Mouse (Mus musculus) frontal cortex, adult (tissue): ENCODE data around the gene Kcna6.

Experiments used
- ATAC-seq: cut with Nextera tagmentation; 2 replicates; pipeline ENCODE4 v1.9.2; 2017; ENCODE audit warnings: mild to moderate bottlenecking, moderate library complexity, mixed read lengths; ENCODE audit not compliant: low TSS enrichment

Gene Kcna6

DNA sequence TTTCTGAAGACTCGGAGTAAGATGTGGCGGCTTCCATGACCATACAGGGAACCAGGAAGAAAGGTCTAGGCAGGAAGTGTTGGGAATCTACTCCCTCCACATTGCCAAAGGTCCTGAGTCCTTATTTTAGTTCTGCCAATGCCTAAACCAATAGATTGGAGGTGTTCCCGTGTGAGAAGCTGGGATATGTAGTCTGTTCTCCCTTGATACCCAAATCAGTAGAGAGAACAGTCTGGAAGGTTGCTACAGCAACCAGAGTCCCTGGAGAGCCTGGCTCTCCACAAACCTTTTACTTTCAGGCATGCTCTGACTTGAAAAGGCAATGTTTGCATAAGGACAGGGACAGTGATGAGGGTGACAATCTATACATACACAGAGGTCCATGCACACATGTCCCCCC lies 4.7 kb downstream of the Kcna6 start:
- peak; percentile 22 for ATAC-seq

- peak; percentile 22; the same call in 1 of the 2 replicates for ATAC-seq
Observed at GRCm38 (mm10) chr6:126732645-126733044, 7.8 kb downstream of the Kcna6 start.

DNA sequence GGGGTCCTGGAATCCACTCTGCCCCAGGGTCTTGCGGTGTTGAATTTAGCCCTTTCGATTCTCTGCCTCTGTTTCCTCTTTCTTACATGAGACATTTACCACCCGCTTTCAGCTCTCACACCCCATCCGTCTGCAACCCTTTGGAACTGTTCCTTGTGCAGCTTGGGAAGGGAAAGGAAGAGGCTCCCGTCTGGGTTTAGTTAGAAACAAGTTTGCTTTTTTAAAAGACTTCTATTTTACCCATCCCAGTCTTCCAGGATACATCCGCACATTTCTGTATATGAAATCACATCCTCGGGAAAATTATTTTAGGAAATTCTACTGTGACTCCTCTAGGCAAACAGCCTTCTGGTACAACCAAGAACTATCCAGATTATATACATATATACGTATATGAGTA lies 11.7 kb downstream of the Kcna6 start:
- ATAC-seq: peak; percentile 64

DNA sequence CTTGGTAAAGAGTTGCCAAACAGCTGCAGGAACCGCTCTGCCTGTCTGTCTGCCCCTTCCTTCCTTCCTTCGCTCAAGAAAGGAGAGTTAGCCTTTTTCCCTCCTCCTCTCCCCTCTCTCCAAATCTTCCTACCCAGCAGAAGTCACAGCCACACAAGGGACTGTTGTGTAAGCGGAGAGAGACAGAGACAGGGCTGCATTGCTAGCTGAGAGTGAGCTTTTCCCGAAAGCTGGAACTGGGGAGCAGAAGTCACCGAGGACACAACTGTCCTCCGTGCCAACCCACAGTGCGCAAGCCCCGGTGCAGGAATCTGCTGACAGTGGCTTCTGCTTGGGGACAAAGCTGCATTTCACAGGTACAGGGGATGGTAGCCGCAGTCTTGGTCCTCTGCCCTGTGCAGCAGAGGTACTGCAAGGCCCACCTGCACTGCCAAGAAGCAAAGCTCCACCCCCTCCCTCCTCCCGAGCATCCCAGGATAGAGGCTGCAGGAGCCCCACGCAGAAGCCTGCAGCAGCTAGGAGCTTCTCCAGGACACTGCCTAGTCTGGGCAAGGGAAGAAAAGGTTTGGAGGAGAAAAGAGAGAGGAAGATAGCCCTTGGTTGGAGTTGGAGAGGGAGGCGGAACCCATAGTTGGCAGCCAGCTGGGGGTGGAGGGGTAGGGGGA lies 21.9 kb downstream of the Kcna6 start:
- peak; percentile 78 for ATAC-seq

- peak; percentile 76 for ATAC-seq
Observed at GRCm38 (mm10) chr6:126712531-126712930, 27.9 kb downstream of the Kcna6 start.

DNA sequence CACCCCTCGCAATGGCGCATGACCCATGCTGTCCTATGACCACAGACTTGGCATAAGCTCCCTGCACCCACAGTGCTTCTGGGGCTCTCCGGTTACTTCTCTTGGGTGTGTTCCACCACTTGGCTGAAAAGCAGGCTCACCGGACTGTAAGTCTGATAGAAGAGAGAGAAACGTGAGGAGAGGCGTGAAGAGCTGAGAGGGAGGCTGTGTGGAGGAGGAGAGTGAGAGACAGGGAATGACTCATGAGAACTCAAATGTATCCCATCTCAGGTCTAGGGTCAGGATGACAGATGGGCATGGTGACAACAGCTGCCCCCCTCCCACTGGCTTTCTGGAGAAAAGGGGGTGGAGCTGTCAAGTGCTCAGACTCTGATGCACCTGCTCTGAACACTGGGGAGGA lies 34.5 kb downstream of the Kcna6 start:
- ATAC-seq: peak; percentile 20

DNA sequence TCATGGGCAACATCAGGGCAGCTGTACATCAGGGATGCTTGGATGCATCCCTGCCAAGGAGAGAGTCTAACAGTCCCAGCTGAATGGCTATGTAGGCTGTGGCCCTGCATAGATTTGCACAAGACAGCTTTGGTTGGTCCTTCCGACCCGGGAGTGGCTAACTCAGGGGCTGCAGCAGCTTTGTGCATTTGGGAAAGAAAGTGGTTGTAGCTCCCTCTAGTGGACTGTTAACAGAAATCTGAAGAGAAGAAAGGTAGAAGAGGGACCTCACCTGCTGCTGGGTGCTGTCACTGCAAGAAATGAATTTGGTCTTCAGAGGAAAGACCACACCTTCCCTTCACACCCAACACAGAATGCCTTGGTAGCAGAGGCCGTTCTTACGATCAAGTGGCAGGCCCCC lies 36.0 kb downstream of the Kcna6 start:
- ATAC-seq: peak; percentile 24

DNA sequence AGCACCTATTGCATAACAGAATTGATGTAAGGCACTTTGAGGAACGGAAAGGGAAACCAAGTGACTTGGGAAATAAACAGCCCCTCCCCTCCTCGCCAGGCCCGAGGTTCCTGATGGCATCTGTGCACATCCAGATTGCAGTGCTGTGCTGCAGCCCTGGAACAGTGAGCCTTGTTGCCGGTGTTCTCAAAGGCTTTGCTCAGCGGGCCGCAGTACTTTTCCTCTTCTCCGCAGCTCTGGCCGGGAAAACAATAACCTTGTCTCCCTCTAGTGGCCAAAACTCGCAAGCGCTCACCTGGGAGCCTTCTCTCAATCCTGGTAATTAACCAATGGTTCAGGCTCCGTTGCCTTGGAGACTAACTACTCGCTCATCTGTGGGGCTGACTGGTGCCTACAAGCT lies 38.4 kb downstream of the Kcna6 start:
- peak; percentile 70 for ATAC-seq

DNA sequence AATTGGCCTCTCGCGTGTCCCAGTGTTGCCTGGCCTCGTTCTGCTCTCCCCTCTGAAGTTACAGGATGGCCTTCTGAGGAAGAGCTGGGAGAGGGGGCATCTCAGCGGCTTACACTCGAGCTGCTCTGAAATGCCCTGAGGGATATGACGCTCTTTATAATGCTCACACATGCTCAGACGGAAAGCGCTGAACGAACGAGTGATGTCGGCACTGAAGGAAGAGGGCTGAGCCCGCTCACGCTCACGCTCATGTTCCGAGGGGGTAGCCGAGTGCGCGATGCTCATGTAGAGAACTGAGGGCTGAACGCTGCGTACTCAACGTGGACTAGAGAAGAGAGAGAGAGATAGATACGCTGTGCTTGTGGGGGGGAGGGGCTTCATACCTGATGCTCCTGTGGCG lies 39.3 kb downstream of the Kcna6 start:
- ATAC-seq: no peak

DNA sequence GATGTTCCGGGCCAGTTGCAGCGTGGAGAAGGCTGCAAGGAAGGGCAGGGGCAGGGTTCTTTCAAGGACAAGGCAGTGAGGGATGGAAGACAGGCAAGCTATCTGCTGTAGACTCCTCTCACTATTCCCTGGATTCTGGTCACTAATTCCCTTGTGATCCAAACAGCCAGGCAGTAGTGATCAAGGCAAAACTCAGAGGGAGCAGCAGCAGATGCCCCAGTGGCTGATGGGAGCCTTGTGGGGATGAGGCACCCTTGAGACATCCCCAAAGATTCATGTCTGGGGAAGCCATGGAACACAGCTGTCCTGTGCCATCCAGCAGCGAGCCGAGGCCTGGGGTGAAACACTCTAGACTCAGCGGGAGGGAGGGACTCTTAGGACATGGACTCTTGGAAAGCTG lies 40.5 kb downstream of the Kcna6 start:
- no peak for ATAC-seq

DNA sequence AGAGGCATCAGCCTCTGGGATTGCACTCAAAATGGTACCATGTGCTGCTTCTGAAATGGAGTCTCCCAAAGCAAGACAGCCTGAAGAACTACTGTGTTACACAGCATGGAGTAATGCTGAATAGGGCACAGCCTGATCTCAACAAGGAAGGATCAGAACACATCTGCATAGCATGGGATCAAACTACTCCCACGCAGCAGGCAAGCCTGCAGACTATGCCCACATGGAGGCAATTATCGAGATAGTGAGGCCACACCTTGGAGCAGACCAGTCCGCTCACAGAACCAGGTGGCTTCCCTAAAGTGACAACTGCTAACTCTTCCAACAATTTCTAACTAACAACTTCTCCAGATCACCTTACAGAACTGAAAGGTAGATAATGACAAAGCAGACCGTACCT lies 53.4 kb downstream of the Kcna6 start:
- ATAC-seq: no peak

- ATAC-seq: peak; percentile 31; the same call in 1 of the 2 replicates
Observed at GRCm38 (mm10) chr6:126685135-126685534, 55.3 kb downstream of the Kcna6 start.

DNA sequence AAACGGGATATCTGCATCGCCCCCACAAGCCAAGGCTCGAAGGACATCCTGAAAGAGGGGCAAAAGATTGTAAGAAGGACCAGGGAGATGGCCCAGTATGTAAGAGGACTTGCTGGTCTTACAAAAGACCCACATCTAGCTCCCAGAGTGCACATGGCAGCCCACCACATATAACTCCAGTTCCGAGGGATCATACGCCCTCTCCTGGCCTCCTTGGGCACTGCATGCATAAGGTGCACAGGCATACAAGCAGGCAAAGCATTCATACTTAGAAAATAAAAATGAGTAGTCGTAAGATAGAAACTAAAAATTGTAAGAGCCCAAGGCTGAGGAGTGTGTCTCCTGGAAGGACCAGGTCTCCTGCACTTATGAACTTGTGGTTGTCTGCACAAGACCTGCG lies 61.5 kb downstream of the Kcna6 start:
- no peak for ATAC-seq

DNA sequence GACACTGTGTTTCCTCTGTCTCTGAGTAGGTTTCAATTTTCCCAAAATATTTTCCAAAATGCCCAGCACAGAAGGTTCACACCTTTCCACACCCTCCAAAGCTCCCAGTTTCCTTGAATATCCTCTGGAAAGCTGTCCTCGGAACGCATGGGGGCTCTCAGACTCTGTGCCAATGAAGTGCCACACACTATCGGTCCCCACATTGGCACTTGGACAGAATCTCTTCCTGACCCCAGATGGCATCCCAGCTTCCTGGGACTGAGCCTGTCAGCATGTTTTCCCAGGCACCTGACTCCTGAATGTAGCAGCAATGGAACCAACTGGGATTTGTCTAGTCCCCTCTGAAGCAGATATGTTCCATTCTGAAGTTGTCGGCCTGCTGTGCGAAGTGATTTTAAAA lies 73.5 kb downstream of the Kcna6 start:
- ATAC-seq: no peak

GRCm38 (mm10) chr6:126666091-126666490 lies 74.4 kb downstream of the Kcna6 start:
- ATAC-seq: peak; percentile 89

- no peak for ATAC-seq
Observed at GRCm38 (mm10) chr6:126664569-126664968, 75.9 kb downstream of the Kcna6 start.
